Mouse (Mus musculus) brain, embryonic 14.5 days (tissue): ENCODE data around the gene Slc35f6.

Source experiments
- CTCF ChIP-seq: fragments of 200-500 bp; IDR thresholded peaks from 2 replicates; pipeline ENCODE4 v1.5.1; 2012; ENCODE audit warnings: inconsistent platforms, mild to moderate bottlenecking, moderate library complexity, borderline replicate concordance; ENCODE audit not compliant: insufficient read depth, insufficient read length; ENCODE audit errors: extremely low read depth
- POLR2A ChIP-seq: fragments of 200-500 bp; IDR thresholded peaks from 2 replicates; pipeline ENCODE4 v1.6.1; 2012; ENCODE audit warnings: mild to moderate bottlenecking, inconsistent platforms, borderline replicate concordance; ENCODE audit not compliant: poor library complexity, insufficient read depth, insufficient read length, severe bottlenecking; ENCODE audit errors: extremely low read depth

DNA sequence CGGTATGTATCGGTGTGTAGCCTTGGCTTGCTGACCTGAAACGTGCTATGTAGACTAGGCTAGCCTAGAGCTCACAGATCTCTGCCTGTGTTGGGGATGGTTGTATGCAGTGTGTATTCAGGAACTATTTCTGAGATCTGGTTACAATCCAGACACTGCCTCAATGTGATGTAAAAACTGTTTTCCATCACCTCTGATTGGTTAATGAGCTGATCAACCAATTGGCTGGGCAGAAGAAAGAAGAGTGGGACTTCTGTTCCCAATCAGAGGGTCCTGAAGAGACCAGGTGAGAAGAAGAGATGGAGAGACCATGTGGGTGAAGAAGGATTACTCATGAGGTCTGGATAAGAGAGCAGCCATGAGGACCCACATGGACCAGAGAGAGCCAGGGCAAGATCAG is 20.0 kb downstream of the Slc35f6 start:
- TF ChIP-seq CTCF (no peak), POLR2A (no peak)
